Mouse (Mus musculus) CH12.LX (cell line): ENCODE measurements around the gene Syce3. TPM values are rescaled to one million over a fixed set of nuclear protein-coding genes. Genes with fewer than 3 reads are reported as not detected.

Source experiments
- DNase-seq: peaks from one replicate; pipeline ENCODE4 v3.0.0-alpha.2; 2013; ENCODE audit errors: extremely low read depth
- H3K27ac ChIP-seq: 2 replicates; pipeline ENCODE4 v1.5.1; 2012; ENCODE audit warnings: low read depth, mild to moderate bottlenecking, control low read depth, moderate library complexity; ENCODE audit not compliant: insufficient read depth
- H3K27me3 ChIP-seq: replicated peaks from 2 replicates; pipeline ENCODE3; 2012; ENCODE audit warnings: inconsistent platforms
- H3K36me3 ChIP-seq, 2 experiments: replicated peaks in 1 of 2; 2 replicates each; pipeline versions ENCODE3 to v1.6.1; 2012; ENCODE audit warnings: inconsistent platforms in 1 of 2, low read length in 1 of 2, mild to moderate bottlenecking in 1 of 2, mixed read lengths in 1 of 2, moderate library complexity in 1 of 2; ENCODE audit not compliant: control insufficient read depth in 1 of 2, insufficient read depth in 1 of 2
- H3K4me1 ChIP-seq, 2 experiments: 2 replicates each; pipeline ENCODE4 v1.6.1; 2012; ENCODE audit warnings: inconsistent platforms in 1 of 2, moderate library complexity in 1 of 2; ENCODE audit not compliant: insufficient read depth in 2 of 2, control insufficient read depth in 1 of 2
- H3K4me2 ChIP-seq: 2 replicates; pipeline ENCODE4 v1.6.1; 2012; ENCODE audit warnings: low read depth, mild to moderate bottlenecking, control low read depth; ENCODE audit not compliant: poor library complexity, insufficient read depth, severe bottlenecking
- H3K4me3 ChIP-seq, 3 experiments: fragments of 150-350 bp in 1 of 3; sonication (generic) in 1 of 3; replicated peaks in 1 of 3; 2 replicates each; pipeline versions ENCODE3 to v1.5.1; 2011 to 2012; ENCODE audit warnings: low read depth in 2 of 3, low read length in 2 of 3, mild to moderate bottlenecking in 2 of 3, moderate library complexity in 2 of 3, control low read depth in 1 of 3, improper control_type of control experiment in 1 of 3, inconsistent platforms in 1 of 3, mixed read lengths in 1 of 3; ENCODE audit not compliant: poor library complexity in 1 of 3
- H3K79me2 ChIP-seq: replicated peaks from 2 replicates; pipeline ENCODE4 v1.6.1; 2012; ENCODE audit warnings: mild to moderate bottlenecking, moderate library complexity; ENCODE audit not compliant: control insufficient read depth, poor library complexity, insufficient read depth, severe bottlenecking; ENCODE audit errors: extremely low read depth
- H3K9ac ChIP-seq: 2 replicates; pipeline ENCODE4 v1.6.1; 2012; ENCODE audit warnings: low read depth, mild to moderate bottlenecking, control low read depth, moderate library complexity; ENCODE audit not compliant: insufficient read depth
- H3K9me3 ChIP-seq: replicated peaks from 2 replicates; pipeline ENCODE3; 2012; ENCODE audit warnings: low read length, inconsistent platforms, mixed read lengths
- BHLHE40 ChIP-seq: IDR thresholded peaks from 2 replicates; pipeline ENCODE4 v1.6.1; 2011; ENCODE audit warnings: mild to moderate bottlenecking, low read depth, low read length, improper control_type of control experiment
- CHD1 ChIP-seq: IDR thresholded peaks from 2 replicates; pipeline ENCODE4 v1.6.1; 2012; ENCODE audit warnings: low read depth, low read length, improper control_type of control experiment, inconsistent platforms
- CHD2 ChIP-seq: IDR thresholded peaks from 2 replicates; pipeline ENCODE4 v1.6.1; 2011; ENCODE audit warnings: low read length, improper control_type of control experiment
- ELF1 ChIP-seq: IDR thresholded peaks from 2 replicates; pipeline ENCODE4 v1.6.1; 2014; ENCODE audit warnings: low read depth, mild to moderate bottlenecking, inconsistent platforms, low read length, improper control_type of control experiment
- ETS1 ChIP-seq: conservative IDR thresholded peaks from 2 replicates; pipeline ENCODE4 v1.6.1; 2012; ENCODE audit warnings: low read depth, mild to moderate bottlenecking, inconsistent platforms, low read length, improper control_type of control experiment, moderate library complexity
- IRF4 ChIP-seq: IDR thresholded peaks from 2 replicates; pipeline ENCODE4 v1.6.1; 2014; ENCODE audit warnings: low read depth, mild to moderate bottlenecking, inconsistent platforms, low read length, improper control_type of control experiment
- JUND ChIP-seq: conservative IDR thresholded peaks from 2 replicates; pipeline ENCODE4 v1.6.1; 2011; ENCODE audit warnings: low read depth, low read length, improper control_type of control experiment
- KAT2A ChIP-seq: IDR thresholded peaks from 2 replicates; pipeline ENCODE4 v1.6.1; 2012; ENCODE audit warnings: low read length, improper control_type of control experiment, inconsistent platforms; ENCODE audit not compliant: insufficient replicate concordance
- MAFK ChIP-seq: IDR thresholded peaks from 2 replicates; pipeline ENCODE4 v1.6.1; 2011; ENCODE audit warnings: low read length, improper control_type of control experiment; ENCODE audit not compliant: insufficient replicate concordance
- MAX ChIP-seq: IDR thresholded peaks from 2 replicates; pipeline ENCODE4 v1.6.1; 2011; ENCODE audit warnings: low read length, improper control_type of control experiment
- MAZ ChIP-seq: IDR thresholded peaks from 2 replicates; pipeline ENCODE4 v1.6.1; 2012; ENCODE audit warnings: low read depth, mild to moderate bottlenecking, inconsistent platforms, low read length, improper control_type of control experiment, moderate library complexity
- MYC ChIP-seq: IDR thresholded peaks from 2 replicates; pipeline ENCODE4 v1.6.1; 2011; ENCODE audit warnings: low read depth, mild to moderate bottlenecking, improper control_type of control experiment, low read length
- NELFE ChIP-seq: IDR thresholded peaks from 2 replicates; pipeline ENCODE4 v1.6.1; 2011; ENCODE audit warnings: low read depth, low read length, improper control_type of control experiment
- NRF1 ChIP-seq: IDR thresholded peaks from 2 replicates; pipeline ENCODE4 v1.6.1; 2014; ENCODE audit warnings: low read depth, mild to moderate bottlenecking, inconsistent platforms, low read length, improper control_type of control experiment, moderate library complexity
- PAX5 ChIP-seq: IDR thresholded peaks from 2 replicates; pipeline ENCODE4 v1.6.1; 2012; ENCODE audit warnings: low read length, inconsistent platforms, mixed read lengths
- POLR2AphosphoS2 ChIP-seq: IDR thresholded peaks from 2 replicates; pipeline ENCODE4 v1.6.1; 2011; ENCODE audit warnings: low read depth, low read length, improper control_type of control experiment
- RAD21 ChIP-seq: IDR thresholded peaks from 2 replicates; pipeline ENCODE4 v1.6.1; 2011; ENCODE audit warnings: low read depth, mild to moderate bottlenecking, low read length, improper control_type of control experiment, moderate library complexity
- RCOR1 ChIP-seq: conservative IDR thresholded peaks from 2 replicates; pipeline ENCODE4 v1.6.1; 2012; ENCODE audit warnings: low read depth, mild to moderate bottlenecking, inconsistent platforms, low read length, improper control_type of control experiment
- SIN3A ChIP-seq: IDR thresholded peaks from 2 replicates; pipeline ENCODE4 v1.6.1; 2012; ENCODE audit warnings: low read length, improper control_type of control experiment, inconsistent platforms
- TBP ChIP-seq: conservative IDR thresholded peaks from 2 replicates; pipeline ENCODE4 v1.6.1; 2011; ENCODE audit warnings: low read depth, low read length, improper control_type of control experiment
- UBTF ChIP-seq: IDR thresholded peaks from 2 replicates; pipeline ENCODE4 v1.6.1; 2012; ENCODE audit warnings: low read depth, mild to moderate bottlenecking, inconsistent platforms, low read length, improper control_type of control experiment, moderate library complexity
- USF1 ChIP-seq: IDR thresholded peaks from 2 replicates; pipeline ENCODE4 v1.6.1; 2014; ENCODE audit warnings: low read depth, mild to moderate bottlenecking, inconsistent platforms, low read length, improper control_type of control experiment
- USF2 ChIP-seq: conservative IDR thresholded peaks from 2 replicates; pipeline ENCODE4 v1.6.1; 2011; ENCODE audit warnings: low read depth, low read length, improper control_type of control experiment
- ZC3H11A ChIP-seq: IDR thresholded peaks from 2 replicates; pipeline ENCODE4 v1.6.1; 2012; ENCODE audit warnings: low read depth, mild to moderate bottlenecking, inconsistent platforms, low read length, improper control_type of control experiment
- ZKSCAN1 ChIP-seq: IDR thresholded peaks from 2 replicates; pipeline ENCODE4 v1.6.1; 2012; ENCODE audit warnings: low read depth, inconsistent platforms, low read length, improper control_type of control experiment, borderline replicate concordance
- dilution Hi-C: fragments of 300-500 bp; cut with MboI; formaldehyde crosslinking; loops from 2 replicates; pipeline ENCODE4 v1.14.3; 2020; ENCODE audit warnings: low sequenced_read_pairs; ENCODE audit not compliant: extremely low pct_unique_long_range_greater_than_20kb, extremely low pct_ligation_motif_present
- in situ Hi-C: fragments of 300-500 bp; cut with MboI; formaldehyde crosslinking; loops from 3 replicates; pipeline ENCODE4 v1.14.3; 2019; ENCODE audit warnings: low sequenced_read_pairs, low pct_ligation_motif_present, low pct_unique_long_range_greater_than_20kb, mixed read lengths
- polyA plus RNA-seq: library from polyadenylated mRNA; unstranded; fragments of >175 nt; gene quantifications from 2 replicates; pipeline ENCODE4 v1.2.1, GENCODE M21; 2012; ENCODE audit warnings: low read depth; ENCODE audit not compliant: insufficient read length
- total RNA-seq, 2 experiments: library from RNA; depleted of rRNA; stranded (reverse); fragments of 300-350 nt in 1 of 2; fragments of >200 nt in 1 of 2; gene quantifications; 2 replicates each; pipeline ENCODE4 v1.2.3; 2012 to 2014

Gene Syce3
- total and polyA plus RNA-seq, 3 experiments = not detected

- no peak for DNase-seq
- TF ChIP-seq MAFK = no peak
- TF ChIP-seq SIN3A = no peak
- no peak for TF ChIP-seq MYC
- no peak for TF ChIP-seq CHD1
- no peak for TF ChIP-seq ZC3H11A
- no peak for TF ChIP-seq BHLHE40
- no peak for TF ChIP-seq RAD21
- TF ChIP-seq JUND = no peak
- TF ChIP-seq NRF1 = no peak
- no peak for TF ChIP-seq ZKSCAN1
- no peak for TF ChIP-seq USF1
- TF ChIP-seq NELFE = no peak
- no peak for TF ChIP-seq POLR2AphosphoS2
- TF ChIP-seq CHD2 = no peak
- peaks cover 40% of the 10 kb centered on the region for H3K27me3 ChIP-seq
- in situ Hi-C loops = no loop called here
- H3K4me2 ChIP-seq = no peak overlapping the region
- no peaks in the 10 kb centered on the region for H3K36me3 ChIP-seq
- dilution Hi-C loops = no loop called here
- H3K79me2 ChIP-seq = no peaks in the 10 kb centered on the region
- no peaks in the 10 kb centered on the region for H3K4me1 ChIP-seq
- no peaks in the 10 kb centered on the region for H3K9me3 ChIP-seq
- no peak overlapping the region for H3K4me3 ChIP-seq
- H3K9ac ChIP-seq = no peak overlapping the region
- H3K27ac ChIP-seq = no peak overlapping the region
Observed at GRCm38 (mm10) chr15:89390081-89390480, 20.2 kb downstream of the Syce3 start.

- no peak for DNase-seq
- no peak overlapping the region for H3K4me2 ChIP-seq
- no peaks in the 10 kb centered on the region for H3K4me1 ChIP-seq
- no peaks in the 10 kb centered on the region for H3K9me3 ChIP-seq
- no peaks in the 10 kb centered on the region for H3K36me3 ChIP-seq
- dilution Hi-C loops = no loop called here
- no peak for TF ChIP-seq ELF1
- no peak for TF ChIP-seq ETS1
- TF ChIP-seq NRF1 = no peak
- TF ChIP-seq RCOR1 = no peak
- no peak for TF ChIP-seq TBP
- TF ChIP-seq USF2 = no peak
- TF ChIP-seq UBTF = no peak
- no peak for TF ChIP-seq ZC3H11A
- TF ChIP-seq JUND = no peak
- TF ChIP-seq MAZ = no peak
- TF ChIP-seq IRF4 = no peak
- TF ChIP-seq USF1 = no peak
- no peak for TF ChIP-seq KAT2A
- no peak for TF ChIP-seq ZKSCAN1
- TF ChIP-seq PAX5 = no peak
- TF ChIP-seq MAX = no peak
- TF ChIP-seq BHLHE40 = no peak
- no peak overlapping the region for H3K4me3 ChIP-seq
- no peak overlapping the region for H3K27ac ChIP-seq
- H3K9ac ChIP-seq = no peak overlapping the region
- no peaks in the 10 kb centered on the region for H3K79me2 ChIP-seq
- in situ Hi-C loops = no loop called here
- peaks cover 58% of the 10 kb centered on the region for H3K27me3 ChIP-seq
Observed at GRCm38 (mm10) chr15:89387127-89387526, 23.2 kb downstream of the Syce3 start.
